Mouse (Mus musculus) CD4-positive, CD25-positive, alpha-beta regulatory T cell, adult 9 weeks (primary cell): ENCODE results near the gene Tle4. TPM values are rescaled to one million over a fixed set of nuclear protein-coding genes. Genes with fewer than 3 reads are reported as not detected.

Source experiments
- polyA plus RNA-seq: library from polyadenylated mRNA; unstranded; fragments of 100-300 nt; shearing (Covaris generic); gene quantifications from one replicate; pipeline ENCODE4 v1.2.1, GENCODE M21; 2017

The Tle4 gene
- 6.9 TPM for polyA plus RNA-seq

DNA sequence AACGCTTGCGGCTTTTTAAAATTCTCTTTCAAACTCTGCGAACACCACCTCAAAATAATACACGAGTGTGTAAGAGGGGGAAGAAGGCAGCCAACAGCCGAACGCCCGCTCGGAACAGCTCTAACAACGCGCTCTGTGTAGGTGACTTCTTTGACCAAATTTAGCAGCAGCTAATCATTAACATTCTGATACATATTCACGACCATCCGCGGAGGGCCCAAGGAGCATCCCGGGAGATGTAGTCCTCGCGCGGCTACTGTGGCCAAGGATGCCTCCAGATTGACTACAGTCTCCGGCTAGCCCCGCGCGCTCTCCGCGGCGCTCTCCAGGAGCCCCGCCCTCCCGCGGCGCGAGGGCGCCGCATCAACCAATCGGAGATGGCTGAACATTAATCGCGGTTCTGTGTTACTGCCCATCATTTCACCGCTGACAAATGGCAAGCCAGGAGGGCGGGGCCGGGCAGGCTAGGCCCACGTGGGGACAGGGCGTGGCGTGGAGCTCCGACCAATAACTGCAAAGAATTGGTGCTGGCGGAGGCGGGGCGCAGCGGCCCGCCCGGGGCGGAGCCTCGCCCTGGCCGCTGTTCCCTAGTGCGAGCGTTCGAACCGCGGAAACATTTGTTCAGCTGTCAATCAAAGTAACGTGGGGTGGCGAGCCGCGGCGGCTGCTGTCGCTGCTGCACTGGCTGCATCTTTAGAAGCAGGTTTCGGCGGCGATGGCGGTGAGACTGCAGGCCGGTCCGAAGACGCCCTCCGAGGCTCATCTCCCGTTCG lies at the start of gene Tle4:
Gene Tle4, minus strand, starts transcription at position 135 of the 773 bp plus-strand sequence.

